In genomic region chr16:24490751-24491485, GRCm38 (mm10) we compare ENCODE assay signal across 10 mouse cellular contexts.
DNase-seq lines count a peak whose midpoint lies in the region; ATAC-seq lines count a peak whose summit lies in the region.
"Had no signal": no experiment of that assay in that cellular context is flagged by ENCODE, and none has a peak within 500 bp of the region (broad histone marks: within the 10 kb centered on the region; RNA-seq: fewer than 3 reads in every experiment).

No protein-coding gene starts in this region.

- H3K4me2 ChIP-seq in heart, embryonic 12.5 days, result no peak overlapping the region
- peak overlapping the region; percentile 31 for H3K4me2 ChIP-seq in limb, embryonic 13.5 days (replicated peaks)

- peak overlapping the region; percentile 42; the same call in 1 of the 2 replicates for H3K9ac ChIP-seq in heart, embryonic 12.5 days
- no peak overlapping the region; the same call in 1 of the 2 replicates for H3K9ac ChIP-seq in limb, embryonic 13.5 days

- H3K9me3 ChIP-seq in heart, embryonic 12.5 days (replicated peaks), result no peaks in the 10 kb centered on the region
- H3K9me3 ChIP-seq in limb, embryonic 13.5 days, result no peaks in the 10 kb centered on the region

- peak; percentile 96 for DNase-seq in heart, adult 11 months
- DNase-seq in heart, postnatal 25 days (ENCODE audit: low spot score), result no peak
- peak; percentile 45 for DNase-seq in embryo, embryonic 10 days (ENCODE audit: low spot score)
- DNase-seq in retina, embryonic 14.5 days (ENCODE audit: low spot score), result peak; percentile 59
- DNase-seq in urinary bladder, postnatal 4 days (ENCODE audit: low spot score in 2 of 2), result no peak
- no peak for DNase-seq in layer of hippocampus, adult 8-10 months (ENCODE audit: low spot score in 2 of 2)

- H3K4me1 ChIP-seq in heart, embryonic 12.5 days (replicated peaks), result peaks cover 82% of the 10 kb centered on the region
- peaks cover 81% of the 10 kb centered on the region for H3K4me1 ChIP-seq in limb, embryonic 13.5 days

- no peaks in the 10 kb centered on the region for H3K27me3 ChIP-seq in heart, embryonic 12.5 days (replicated peaks)
- no peaks in the 10 kb centered on the region for H3K27me3 ChIP-seq in limb, embryonic 13.5 days
- H3K27me3 ChIP-seq: CH12.LX had no signal

- intact Hi-C loops in heart, postnatal 25 days (cut with DNase I), result loop anchor here (5.0 kb wide), 3 partner anchors 209 to 571 kb away; partner anchors contain the start of genes Bcl6 and Gm37419

- H3K36me3 ChIP-seq in heart, embryonic 12.5 days, result no peaks in the 10 kb centered on the region
- no peaks in the 10 kb centered on the region for H3K36me3 ChIP-seq in limb, embryonic 13.5 days

- no peak for ATAC-seq in heart, embryonic 12.5 days (ENCODE audit: insufficient number of reproducible peaks, low FRiP score)
- ATAC-seq in limb, embryonic 13.5 days (ENCODE audit: low FRiP score, low read depth), result peak; percentile 80

- H3K27ac ChIP-seq in heart, embryonic 12.5 days (ENCODE audit: poor library complexity, severe bottlenecking), result peak overlapping the region; percentile 69
- peak overlapping the region; percentile 79 for H3K27ac ChIP-seq in limb, embryonic 13.5 days

- 55% methylated on average over 17 of the region's 18 CpGs for WGBS in heart, embryonic 12.5 days
- 41% methylated on average over 18 of the region's 18 CpGs for WGBS in limb, embryonic 13.5 days

- H3K4me3 ChIP-seq in heart, embryonic 12.5 days, result no peak overlapping the region
- H3K4me3 ChIP-seq in limb, embryonic 13.5 days, result no peak overlapping the region
- H3K4me3 ChIP-seq: erythroblast, embryonic 14.5 days had no signal

Comparison
In these comparisons a context has a peak if more than half of its experiments do, and no peak if none do; other contexts are left out.
1. DNase-seq: peak in heart, adult 11 months (single experiment), embryo, embryonic 10 days (single experiment) and retina, embryonic 14.5 days (single experiment); none in heart, postnatal 25 days (single experiment), urinary bladder, postnatal 4 days (0 of 2) and layer of hippocampus, adult 8-10 months (0 of 2).